In genomic region chr4:22131751-22132736, GRCm38 (mm10) we compare ENCODE assay signal across 8 mouse cellular contexts.
DNase-seq lines count a peak whose midpoint lies in the region.

No protein-coding gene starts in this region.

- peak; percentile 11 for DNase-seq in ovary, postnatal 14 days (ENCODE audit: low spot score)
- DNase-seq in ovary, postnatal 10 days (ENCODE audit: low spot score) = no peak
- DNase-seq in adrenal gland, adult 8-10 months = peak; percentile 21
- DNase-seq in forelimb bud, embryonic 11.5 days (ENCODE audit: low read depth, low spot score) = peak; percentile 34
- peak; percentile 6 to 31 for DNase-seq in kidney, adult 8-10 months
- DNase-seq in left cerebral cortex, postnatal 4 days = peak; percentile 23
- peak; percentile 71 for DNase-seq in right cerebral cortex, adult 18-20 months
- DNase-seq in spleen, adult 12 weeks (ENCODE audit: low spot score) = no peak

- intact Hi-C loops in left cerebral cortex, postnatal 4 days (cut with DNase I) = loop anchor here (5.0 kb wide), 1 partner anchor 345 kb away; no protein-coding TSS in a partner anchor

Comparison
In these comparisons a context has a peak if more than half of its experiments do, and no peak if none do; other contexts are left out.
1. DNase-seq: peak in ovary, postnatal 14 days (single experiment), adrenal gland, adult 8-10 months (single experiment), forelimb bud, embryonic 11.5 days (single experiment), kidney, adult 8-10 months (2 of 2), left cerebral cortex, postnatal 4 days (single experiment) and right cerebral cortex, adult 18-20 months (single experiment); none in ovary, postnatal 10 days (single experiment) and spleen, adult 12 weeks (single experiment).